1 mouse cellular context compared by ENCODE assay signal in the genomic region with DNA sequence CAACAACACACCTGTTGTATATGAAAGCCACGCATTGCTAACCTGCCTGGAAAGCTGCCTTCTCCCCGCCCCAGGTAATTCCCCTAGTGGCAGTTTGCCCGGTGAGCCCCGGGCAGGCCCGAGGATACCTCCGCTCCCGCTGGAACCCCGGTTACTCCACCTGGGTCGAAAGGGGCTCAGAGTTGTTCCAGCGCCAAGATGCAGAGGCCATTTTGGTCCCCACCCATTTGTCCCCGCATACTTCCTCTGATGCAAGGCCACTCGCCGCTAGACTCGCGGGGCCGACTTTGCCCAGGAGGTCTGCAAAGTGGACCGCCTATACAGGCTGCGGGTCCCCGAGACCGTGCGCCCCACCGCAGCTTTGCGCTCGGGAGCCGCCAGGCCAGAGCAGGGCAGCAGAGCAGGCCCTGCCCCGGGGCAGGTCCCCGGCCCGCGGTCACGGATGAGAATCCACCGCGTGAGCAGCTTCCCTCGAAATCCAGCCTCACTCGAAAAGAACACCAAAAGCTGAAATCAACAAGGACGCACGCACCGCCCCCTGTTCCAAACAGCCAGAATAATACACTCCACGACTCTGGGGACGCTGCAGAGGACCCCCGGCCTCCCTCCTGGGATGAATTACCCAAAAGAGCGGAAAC.
TF ChIP-seq lines count a peak whose summit lies in the region.

No protein-coding gene starts in this region.

TF ChIP-seq in ES-E14, 5 proteins besides CTCF, POLR2A, EP300 and RAD21 (continued from another document):
- TF ChIP-seq MAFK (IDR thresholded peaks at IDR 0.05; ENCODE audit: insufficient read depth, low read depth, low read length) (no peak), ZC3H11A (IDR thresholded peaks at IDR 0.05; ENCODE audit: borderline replicate concordance, low read depth, low read length) (no peak)
